Mouse (Mus musculus) small intestine, adult 2 months (tissue): ENCODE results near the gene Ybx2.

ENCODE experiments used
- CTCF ChIP-seq: fragments of 200-500 bp; IDR thresholded peaks from 2 replicates; pipeline ENCODE4 v1.5.1; 2012; ENCODE audit warnings: low read depth, mild to moderate bottlenecking, control low read depth, inconsistent platforms, low read length, moderate library complexity, mixed read lengths; ENCODE audit not compliant: insufficient replicate concordance, insufficient read length; ENCODE audit errors: extremely low read depth
- POLR2A ChIP-seq: fragments of 200-500 bp; IDR thresholded peaks from 2 replicates; pipeline ENCODE4 v1.6.1; 2012; ENCODE audit warnings: low read depth, mild to moderate bottlenecking, control low read depth, inconsistent platforms, low read length, moderate library complexity

- TF ChIP-seq CTCF (no peak), POLR2A (no peak)
Measured at GRCm38 (mm10) chr11:69989949-69990348, 54.4 kb downstream of the Ybx2 start.
